Mouse (Mus musculus) bone marrow, adult 2 months (tissue): ENCODE measurements at regions not wholly inside any gene's neighbourhood (a gene's known extent, or its start where the extent isn't known, plus 50 kb on each side); places are given as distances from the start of the nearest gene placed in this dataset.

Source experiments
- CTCF ChIP-seq: fragments of 200-500 bp; IDR thresholded peaks from 2 replicates; pipeline ENCODE4 v1.5.1; 2011; ENCODE audit warnings: low read length, control low read depth; ENCODE audit not compliant: control insufficient read depth, insufficient read depth
- POLR2A ChIP-seq: fragments of 200-500 bp; IDR thresholded peaks from 2 replicates; pipeline ENCODE4 v1.6.1; 2011; ENCODE audit warnings: low read depth, mild to moderate bottlenecking, control low read depth, low read length, borderline replicate concordance; ENCODE audit not compliant: control insufficient read depth

DNA sequence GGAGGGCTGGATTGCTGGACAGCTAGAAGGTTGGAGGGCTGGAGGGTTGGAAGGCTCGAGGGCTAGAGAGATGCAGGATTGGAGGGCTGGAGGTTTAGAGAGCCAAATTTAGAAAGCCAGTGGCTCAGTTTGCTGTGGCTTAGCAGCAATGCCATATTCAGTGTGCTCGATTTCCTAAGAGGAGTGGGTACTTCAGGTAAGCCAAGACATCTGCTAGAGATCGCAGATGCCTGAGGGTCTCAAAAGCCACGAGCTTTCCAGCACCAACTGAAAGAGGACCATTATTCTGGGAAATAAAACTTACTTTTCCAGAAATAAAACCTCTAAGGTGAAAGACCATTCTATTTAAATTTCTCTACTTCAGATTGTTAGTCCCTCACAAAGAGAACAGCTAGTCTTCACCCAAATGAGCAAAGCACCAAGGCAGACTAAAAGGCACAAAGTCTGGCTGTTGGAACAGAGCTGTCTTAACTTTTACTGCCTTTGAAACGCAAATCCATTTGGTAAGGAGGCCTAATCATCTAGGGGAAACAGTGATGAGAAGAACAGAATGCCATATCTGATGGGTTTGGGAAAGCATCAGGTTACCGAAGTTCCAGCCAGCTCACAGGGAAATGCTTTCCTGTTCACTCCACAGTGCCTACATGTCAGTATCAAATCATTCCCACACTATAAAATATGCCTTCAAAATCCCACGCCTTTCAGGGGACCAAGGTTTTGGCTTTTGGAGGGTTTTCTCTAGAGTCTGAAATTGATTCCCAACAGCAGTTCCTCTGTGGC lies 98.3 kb upstream of the Sec61g start:
- no peak for TF ChIP-seq POLR2A
- no peak for TF ChIP-seq CTCF
